Mouse (Mus musculus): ENCODE results near the gene Calm3.
"Not testable (repeated sequence)": the region's sequence is repeated elsewhere in the genome, so short reads cannot be mapped to it uniquely, and the experiment has no call there.

The Calm3 gene

DNA sequence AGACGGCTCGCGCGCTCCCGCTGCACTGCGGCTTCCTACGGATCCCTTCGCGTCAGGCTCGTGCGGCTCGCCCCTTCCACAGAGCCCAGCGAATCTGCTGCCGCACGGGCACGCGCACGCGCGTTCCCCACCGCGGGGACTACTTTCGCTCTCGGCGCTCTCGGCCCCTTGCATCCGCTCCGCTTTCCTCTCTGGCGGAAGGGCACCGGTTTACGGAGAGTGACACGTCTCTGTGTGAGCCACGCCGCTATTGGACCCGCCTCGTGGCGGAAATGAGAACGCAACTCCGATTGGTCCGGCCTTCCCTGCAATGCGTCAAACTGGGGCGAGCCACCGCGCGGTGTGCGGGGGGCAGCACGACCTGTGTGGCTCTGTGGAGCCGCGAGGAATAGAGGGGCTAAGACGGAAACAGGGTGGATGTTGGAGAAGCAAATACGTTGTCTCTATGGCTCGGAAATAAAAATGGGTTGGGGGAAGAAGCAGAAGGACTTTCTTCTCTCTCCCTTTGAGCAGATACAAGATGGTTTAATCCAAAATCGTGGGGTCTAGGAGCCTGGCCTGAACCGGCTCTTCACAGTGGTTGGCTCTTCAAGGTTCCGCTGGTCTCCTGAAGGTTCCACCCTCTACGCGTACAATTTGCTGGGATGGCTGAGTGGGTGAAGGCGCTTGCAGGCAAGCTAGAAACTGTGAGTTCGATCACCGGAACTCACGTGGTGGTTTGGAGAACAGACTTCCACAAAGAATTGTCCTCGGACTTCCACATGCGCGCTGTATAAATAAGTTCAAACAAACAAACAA is at the start of gene Calm3:
Gene Calm3, minus strand, starts transcription at position 78 of the 798 bp plus-strand sequence.
- DNase-seq (ENCODE audit: extremely low spot score, low read depth, low spot score), result peak; percentile 99

DNA sequence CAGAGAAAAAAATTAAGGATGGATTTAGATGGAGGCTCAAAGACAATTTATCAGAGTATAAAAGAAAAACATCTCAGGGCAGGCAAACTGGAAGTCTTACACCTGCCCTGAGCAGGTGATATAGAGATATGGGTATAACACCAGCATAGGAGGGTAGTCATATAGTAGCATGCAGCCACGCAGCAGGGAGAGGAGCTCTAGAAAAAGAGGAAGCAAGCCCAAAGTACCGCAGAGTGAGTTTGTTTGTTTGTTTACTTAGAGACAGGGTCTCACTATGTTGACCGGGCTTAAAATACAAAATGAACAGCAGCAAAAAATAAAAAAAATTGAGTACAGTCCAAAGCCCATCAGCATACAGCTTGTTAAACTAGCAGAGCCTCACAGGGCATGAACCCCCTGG is 47.2 kb upstream of the Calm3 start:
- no peak for DNase-seq (ENCODE audit: extremely low spot score, low read depth, low spot score)

DNA sequence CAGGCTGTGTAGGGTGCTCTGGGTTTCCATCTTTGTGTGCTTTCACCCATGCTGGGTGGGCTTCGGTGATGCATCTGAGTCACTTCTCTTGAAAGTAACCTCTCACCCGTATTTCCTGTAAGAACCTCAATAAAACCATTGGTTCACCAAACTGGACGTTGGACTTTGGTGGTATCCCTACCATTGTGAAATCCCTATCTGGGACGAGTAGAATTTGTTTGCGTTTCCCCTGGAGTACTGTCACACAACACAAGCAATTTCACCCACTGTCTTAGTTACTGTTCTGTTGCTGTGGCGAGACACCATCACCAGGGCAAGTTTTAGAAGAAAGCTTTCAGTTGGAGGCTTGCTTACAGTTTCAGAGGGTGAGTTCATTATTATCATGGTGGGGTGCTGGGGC is 44.5 kb upstream of the Calm3 start:
- DNase-seq (ENCODE audit: extremely low spot score, low read depth, low spot score), result no peak

- no peak for DNase-seq (ENCODE audit: extremely low spot score, low read depth, low spot score)
These were observed 37.8 kb upstream of the Calm3 start for GRCm38 (mm10) chr7:16961678-16962077.

DNA sequence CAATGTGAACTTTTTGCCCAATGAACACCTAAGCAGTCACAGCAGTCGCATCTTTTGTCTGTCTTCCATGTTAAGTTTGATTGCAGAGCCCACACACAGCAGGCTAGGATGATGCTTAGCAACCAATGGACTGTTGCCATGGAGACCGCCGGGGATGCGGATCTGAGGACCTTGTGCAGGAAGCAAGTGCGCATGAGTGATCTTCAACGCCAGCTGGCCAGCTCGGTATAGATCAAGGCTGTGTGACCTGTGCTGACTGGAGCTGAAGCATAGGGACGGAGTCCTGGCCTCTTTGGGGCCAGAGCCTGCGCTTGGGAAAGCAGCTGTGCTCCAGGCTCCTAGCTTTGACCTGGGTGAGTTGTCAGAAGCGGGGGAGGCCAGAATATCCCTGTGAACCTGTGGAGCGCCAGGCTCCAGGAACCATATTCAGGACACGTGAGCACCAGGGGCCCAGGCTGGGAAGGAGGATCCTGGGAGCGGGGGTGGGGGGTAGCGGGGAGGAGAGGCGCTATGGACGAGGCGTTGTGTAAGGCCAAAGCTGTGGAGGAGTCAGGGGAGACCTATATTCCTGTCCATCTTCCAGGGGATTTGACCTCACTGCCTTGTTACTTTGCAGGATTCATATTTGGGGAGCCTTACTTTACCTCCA is 35.7 kb upstream of the Calm3 start, which contains the start of gene Pnmal1:
Gene Pnmal1, plus strand, starts transcription at position 141 of the 649 bp plus-strand sequence.
- no peak for DNase-seq (ENCODE audit: extremely low spot score, low read depth, low spot score)

DNA sequence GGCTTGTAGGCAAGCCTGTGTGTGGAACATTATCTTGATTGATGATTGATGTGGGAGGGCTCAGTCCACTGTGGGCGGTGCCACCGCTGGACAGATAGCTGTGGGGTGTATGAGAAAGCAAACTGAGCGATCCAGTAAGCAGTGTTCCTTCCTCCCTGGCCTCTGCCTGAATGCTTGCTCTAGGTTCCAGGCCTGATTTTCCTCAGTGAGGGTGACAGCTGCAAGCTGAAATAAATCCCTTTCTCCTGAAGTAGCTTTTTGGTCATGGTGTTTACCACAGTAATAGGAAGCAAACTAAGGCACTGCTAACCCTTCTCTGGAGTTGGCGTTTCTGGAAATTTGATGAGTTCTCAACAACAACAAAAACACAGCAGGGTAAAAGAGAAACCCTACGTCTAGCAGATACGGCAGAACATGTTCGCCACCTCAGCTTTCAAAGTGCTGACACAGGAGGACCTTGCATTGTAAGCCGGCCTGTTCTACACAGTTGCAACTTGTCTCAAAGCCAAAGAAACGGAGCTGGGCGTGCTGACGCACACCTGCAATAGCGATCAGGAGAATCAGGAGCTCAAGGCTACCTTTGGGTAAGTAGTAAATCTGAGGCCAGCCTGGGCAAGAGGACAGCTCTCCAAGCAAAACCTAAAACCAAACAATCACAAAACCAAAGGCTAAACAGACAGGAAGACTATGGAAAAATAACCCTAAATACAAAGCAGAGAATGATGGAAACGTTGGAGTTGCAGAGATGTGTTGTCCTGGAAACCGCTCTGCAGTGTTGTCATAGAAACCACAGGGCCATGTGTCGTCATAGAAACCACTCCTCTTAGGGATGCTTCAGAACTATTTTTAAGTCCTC is 32.7 kb upstream of the Calm3 start:
- no peak for DNase-seq (ENCODE audit: extremely low spot score, low read depth, low spot score)

- no peak for DNase-seq (ENCODE audit: extremely low spot score, low read depth, low spot score)
These were observed 31.8 kb upstream of the Calm3 start for GRCm38 (mm10) chr7:16955712-16956111.

GRCm38 (mm10) chr7:16953776-16954175 is 29.9 kb upstream of the Calm3 start:
- not testable (repeated sequence) for DNase-seq (ENCODE audit: extremely low spot score, low read depth, low spot score)

DNA sequence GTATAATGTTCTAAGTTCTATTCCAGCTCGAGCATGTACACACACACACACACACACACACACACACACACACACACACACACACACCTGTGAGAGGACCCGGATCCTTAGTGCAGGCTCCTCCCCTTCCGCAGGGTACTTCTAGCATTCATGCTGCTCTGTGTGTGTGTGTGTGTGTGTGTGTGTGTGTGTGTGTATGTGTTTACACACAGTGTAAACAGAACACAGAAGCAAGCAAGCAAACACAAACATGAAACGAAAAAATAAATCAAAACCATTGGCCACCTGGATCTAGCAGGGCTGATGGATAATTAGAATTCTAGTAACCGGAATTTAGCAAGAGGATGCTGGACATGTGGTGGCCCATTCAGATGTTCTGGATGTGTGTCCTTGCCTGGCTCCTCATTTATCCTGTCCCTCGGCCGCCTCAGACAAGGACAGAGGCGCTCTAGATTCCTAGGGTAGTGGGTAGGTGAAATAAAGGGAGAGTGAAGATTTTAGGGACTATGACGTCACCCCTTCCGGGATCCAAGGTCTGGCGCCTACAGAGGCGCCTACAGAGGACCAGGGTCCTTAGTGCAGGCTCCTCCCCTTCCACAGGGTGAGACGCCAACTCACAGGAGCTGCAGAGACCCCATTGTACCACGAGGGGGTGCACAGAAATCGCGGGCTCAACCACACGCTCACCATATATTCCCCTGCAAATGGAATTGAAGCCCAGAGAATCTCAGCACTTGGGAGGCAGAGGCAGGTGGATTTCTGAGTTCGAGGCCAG is 27.1 kb upstream of the Calm3 start:
- no peak for DNase-seq (ENCODE audit: extremely low spot score, low read depth, low spot score)

- no peak for DNase-seq (ENCODE audit: extremely low spot score, low read depth, low spot score)
These were observed 26.3 kb upstream of the Calm3 start for GRCm38 (mm10) chr7:16949908-16950841.

DNA sequence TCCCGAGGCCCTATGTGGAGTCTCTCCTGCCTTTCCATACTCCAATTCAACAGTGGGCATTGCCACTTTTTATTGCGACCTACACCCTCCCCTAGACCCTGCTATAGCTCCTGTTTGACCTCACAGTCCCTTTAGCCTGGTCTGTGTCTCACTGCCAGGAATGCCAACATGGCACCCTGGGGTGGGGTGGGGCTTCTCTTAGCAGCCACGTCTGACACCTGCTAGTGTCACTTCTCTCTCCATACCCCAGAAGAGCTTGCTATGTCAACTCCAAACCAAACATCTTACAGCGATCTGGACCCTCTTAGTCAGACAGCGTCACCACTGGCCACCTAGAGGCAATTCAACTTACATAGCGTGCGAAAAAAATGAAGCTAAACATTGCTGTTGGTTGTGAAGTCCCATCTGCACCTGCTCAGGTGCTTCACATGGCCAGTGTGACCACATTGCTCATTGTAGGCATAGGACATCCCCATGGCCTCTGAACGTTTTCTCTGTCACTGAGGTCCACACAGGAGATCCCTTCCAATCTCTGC is 25.1 kb upstream of the Calm3 start:
- no peak for DNase-seq (ENCODE audit: extremely low spot score, low read depth, low spot score)

DNA sequence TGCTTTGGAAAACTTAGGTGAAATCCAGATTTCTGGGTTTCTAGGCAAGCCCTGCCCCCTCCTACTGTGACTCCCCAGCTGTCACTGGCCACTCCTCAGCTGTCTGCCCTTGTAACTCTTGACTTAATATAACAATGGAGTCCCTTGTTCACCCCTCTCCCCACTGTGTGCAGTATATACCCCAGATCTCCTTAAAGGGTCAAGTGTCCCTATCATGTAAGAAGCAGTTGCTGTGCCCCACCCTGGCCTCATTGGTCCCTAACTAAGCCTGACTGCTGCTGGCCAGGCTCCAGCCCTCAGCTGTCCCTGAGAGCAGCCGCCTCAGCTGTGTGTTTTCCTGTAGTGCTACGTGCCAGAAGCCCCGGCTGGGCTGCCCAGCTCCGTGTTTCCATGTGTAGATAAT is 24.0 kb upstream of the Calm3 start:
- DNase-seq (ENCODE audit: extremely low spot score, low read depth, low spot score), result no peak

GRCm38 (mm10) chr7:16947349-16947895 is 23.5 kb upstream of the Calm3 start:
- no peak for DNase-seq (ENCODE audit: extremely low spot score, low read depth, low spot score)

DNA sequence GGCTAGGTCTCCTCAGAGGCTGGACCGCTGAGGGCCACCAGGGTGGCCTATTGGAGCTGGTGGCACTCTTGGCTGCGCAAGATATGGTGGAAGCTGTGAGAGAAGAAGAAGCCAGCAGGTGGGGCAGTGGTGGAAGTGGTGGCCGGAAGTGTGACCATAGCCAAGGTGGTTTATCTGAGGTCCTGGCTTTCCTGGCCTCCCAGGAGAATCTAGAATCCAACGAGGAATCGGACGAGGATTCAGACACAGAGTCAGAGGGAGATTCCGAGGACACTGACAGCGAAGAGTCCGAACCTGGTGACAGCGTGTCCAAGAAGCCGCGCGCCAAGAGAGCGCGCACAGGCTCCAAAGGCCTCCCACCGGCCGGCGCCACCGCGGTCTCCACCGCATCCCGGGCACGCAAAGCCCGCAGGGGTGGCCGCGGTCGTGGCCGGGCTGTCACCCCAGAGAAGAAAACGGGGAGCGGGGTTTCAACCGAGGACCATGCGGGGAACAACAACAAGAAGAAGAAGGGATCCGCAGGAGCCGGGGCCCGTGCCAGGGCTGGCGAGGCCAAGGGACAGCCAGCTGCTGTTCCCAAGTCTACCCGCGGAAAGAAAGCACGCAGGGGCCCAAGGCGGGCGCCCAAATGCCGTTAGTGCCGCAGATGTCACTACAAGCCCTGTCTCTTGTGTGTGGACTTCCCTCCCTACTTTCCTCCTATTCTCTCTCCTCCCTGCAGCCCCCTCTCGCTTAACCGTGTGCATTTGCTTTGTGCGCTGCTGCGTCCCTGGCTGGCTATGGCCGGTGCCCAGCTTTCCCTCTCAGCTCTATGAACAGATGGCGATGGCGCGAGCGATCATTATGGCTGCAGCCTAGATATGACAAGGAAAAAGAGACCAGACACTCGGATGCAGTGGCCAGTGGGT is 22.8 kb upstream of the Calm3 start:
- no peak for DNase-seq (ENCODE audit: extremely low spot score, low read depth, low spot score)

DNA sequence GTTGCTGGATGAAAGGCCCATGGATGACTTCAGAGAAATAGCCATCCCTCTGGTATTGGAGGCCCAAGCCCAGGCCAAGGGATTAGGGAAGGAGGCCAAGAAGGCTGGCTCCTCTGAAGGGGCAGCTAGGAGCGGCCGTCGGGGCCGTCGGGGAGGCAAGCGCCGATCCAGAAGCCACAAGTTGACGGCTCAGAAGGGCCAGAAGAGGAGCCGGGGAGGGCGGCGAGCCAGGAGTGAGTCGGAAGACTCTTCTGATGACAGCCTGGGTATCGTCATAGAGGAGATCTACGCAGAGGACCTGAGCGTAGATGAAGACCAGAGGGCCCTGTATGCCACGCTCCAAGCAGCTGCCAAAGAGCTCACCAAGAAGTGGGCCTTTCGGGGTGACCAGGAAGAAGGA is 21.5 kb upstream of the Calm3 start:
- no peak for DNase-seq (ENCODE audit: extremely low spot score, low read depth, low spot score)

DNA sequence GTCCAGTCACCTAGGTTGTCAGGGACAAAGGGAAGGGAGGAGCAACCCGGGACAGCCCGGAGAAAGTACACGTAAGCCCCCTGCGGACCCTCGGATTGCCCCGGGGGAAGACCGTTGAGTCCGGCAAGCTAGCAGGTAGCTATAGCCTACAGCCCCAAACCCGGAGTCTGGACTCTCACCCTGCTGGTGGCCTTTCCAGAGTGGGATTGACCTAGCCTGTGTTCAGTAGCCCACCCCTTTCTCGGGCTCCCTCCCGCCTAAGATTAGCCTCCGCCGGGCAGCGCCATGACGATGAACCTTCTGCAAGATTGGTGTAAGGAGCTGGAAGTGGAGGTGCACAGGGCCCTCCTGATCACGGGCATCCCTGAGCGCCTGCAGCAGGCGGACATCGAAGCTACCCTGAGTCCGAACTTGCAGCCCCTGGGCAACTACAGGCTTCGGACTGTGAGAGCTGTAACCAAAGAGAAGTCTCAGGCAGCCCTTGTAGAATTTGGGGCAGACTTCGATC is 20.9 kb upstream of the Calm3 start:
- no peak for DNase-seq (ENCODE audit: extremely low spot score, low read depth, low spot score)

DNA sequence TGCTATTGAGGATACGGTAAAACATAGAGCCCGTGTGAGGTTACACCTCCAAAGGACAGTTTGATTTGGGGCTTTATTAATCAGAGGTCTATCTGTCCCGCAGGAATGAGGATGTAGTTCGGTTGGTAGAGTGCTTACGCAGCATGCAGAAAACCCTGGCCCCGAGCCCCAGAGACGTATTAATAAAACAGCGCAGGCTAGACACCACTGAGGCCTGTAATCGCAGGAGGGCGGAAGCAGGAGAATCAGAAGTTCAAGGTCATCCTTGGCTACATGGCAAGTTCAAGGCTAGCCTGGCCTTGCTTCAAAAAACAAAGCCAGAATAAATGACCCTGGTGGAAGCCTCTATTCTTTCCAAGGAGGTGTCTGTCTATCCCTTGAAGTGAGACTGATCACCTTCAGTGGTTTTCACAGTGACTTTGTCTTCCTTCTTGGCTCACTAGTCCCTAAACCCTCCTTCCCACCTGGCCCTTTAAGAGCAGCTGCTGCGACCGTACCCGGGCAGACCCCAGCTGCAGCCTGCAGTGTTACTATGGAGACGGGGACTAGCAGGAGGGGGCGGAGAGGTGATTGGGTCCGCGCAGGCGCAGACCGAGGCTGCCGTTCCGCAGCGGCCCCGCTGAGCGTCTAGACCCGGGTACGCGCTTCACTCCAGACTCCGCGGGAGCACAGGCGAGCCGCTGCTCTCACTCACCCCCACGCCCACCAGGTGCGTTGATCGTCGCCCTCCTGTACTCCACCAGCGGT is 20.3 kb upstream of the Calm3 start, which contains the start of gene Pnmal2:
Gene Pnmal2, plus strand, starts transcription at position 622 of the 747 bp plus-strand sequence.
- peak; percentile 60 for DNase-seq (ENCODE audit: extremely low spot score, low read depth, low spot score)
